Mouse (Mus musculus): ENCODE measurements around the gene Gal3st2b. TPM values are rescaled to one million over a fixed set of nuclear protein-coding genes. Genes with fewer than 3 reads are reported as not detected.
"Not testable (repeated sequence)": the region's sequence is repeated elsewhere in the genome, so short reads cannot be mapped to it uniquely, and the experiment has no call there.

Gene Gal3st2b
- polyA plus RNA-seq, 1 experiment from 2014 or later: not detected

GRCm38 (mm10) chr1:93937807-93938206 is 19.7 kb downstream of the Gal3st2b start:
- 56% methylated on average over 1 of the region's 1 CpGs for WGBS
- not testable (repeated sequence) for DNase-seq (ENCODE audit: low spot score); H3K4me3 ChIP-seq (ENCODE audit: low read depth, low read length); H3K4me2 ChIP-seq (ENCODE audit: low read depth, low read length); H3K27ac ChIP-seq (replicated peaks; ENCODE audit: low read depth, low read length); ATAC-seq (replicated peaks; ENCODE audit: insufficient number of reproducible peaks, low FRiP score, low TSS enrichment, low read depth); H3K27me3 ChIP-seq (ENCODE audit: control insufficient read depth, insufficient read depth, low read length); H3K4me1 ChIP-seq (ENCODE audit: control insufficient read depth, insufficient read depth, low read length); H3K9me3 ChIP-seq (replicated peaks; ENCODE audit: control insufficient read depth, low read length); H3K9ac ChIP-seq (replicated peaks; ENCODE audit: low read length); H3K36me3 ChIP-seq (replicated peaks; ENCODE audit: control insufficient read depth, insufficient read depth, low read depth, low read length)

- H3K4me2 ChIP-seq (ENCODE audit: low read depth, low read length); H3K9me3 ChIP-seq (replicated peaks; ENCODE audit: control insufficient read depth, low read length); ATAC-seq (replicated peaks; ENCODE audit: insufficient number of reproducible peaks, low FRiP score, low TSS enrichment, low read depth); H3K36me3 ChIP-seq (replicated peaks; ENCODE audit: control insufficient read depth, insufficient read depth, low read depth, low read length); DNase-seq (ENCODE audit: low spot score); H3K4me1 ChIP-seq (ENCODE audit: control insufficient read depth, insufficient read depth, low read length); H3K9ac ChIP-seq (replicated peaks; ENCODE audit: low read length); H3K27ac ChIP-seq (replicated peaks; ENCODE audit: low read depth, low read length); H3K27me3 ChIP-seq (ENCODE audit: control insufficient read depth, insufficient read depth, low read length); H3K4me3 ChIP-seq (ENCODE audit: low read depth, low read length): not testable (repeated sequence)
- 90% methylated on average over 7 of the region's 7 CpGs for WGBS
Measured at GRCm38 (mm10) chr1:93938415-93938814, 20.3 kb downstream of the Gal3st2b start.

- not testable (repeated sequence) for H3K4me1 ChIP-seq (ENCODE audit: control insufficient read depth, insufficient read depth, low read length); ATAC-seq (replicated peaks; ENCODE audit: insufficient number of reproducible peaks, low FRiP score, low TSS enrichment, low read depth); H3K27me3 ChIP-seq (ENCODE audit: control insufficient read depth, insufficient read depth, low read length); H3K9ac ChIP-seq (replicated peaks; ENCODE audit: low read length); H3K9me3 ChIP-seq (replicated peaks; ENCODE audit: control insufficient read depth, low read length); H3K36me3 ChIP-seq (replicated peaks; ENCODE audit: control insufficient read depth, insufficient read depth, low read depth, low read length); DNase-seq (ENCODE audit: low spot score); H3K27ac ChIP-seq (replicated peaks; ENCODE audit: low read depth, low read length); H3K4me3 ChIP-seq (ENCODE audit: low read depth, low read length); H3K4me2 ChIP-seq (ENCODE audit: low read depth, low read length)
- WGBS: no CpG with 5 or more reads among the region's 11 CpGs
Measured at GRCm38 (mm10) chr1:93949087-93949486, 31.0 kb downstream of the Gal3st2b start.

GRCm38 (mm10) chr1:93966489-93966888 is 48.4 kb downstream of the Gal3st2b start:
- H3K4me3 ChIP-seq (ENCODE audit: low read depth, low read length); H3K4me2 ChIP-seq (ENCODE audit: low read depth, low read length); H3K27ac ChIP-seq (replicated peaks; ENCODE audit: low read depth, low read length); DNase-seq (ENCODE audit: low spot score); H3K4me1 ChIP-seq (ENCODE audit: control insufficient read depth, insufficient read depth, low read length); H3K36me3 ChIP-seq (replicated peaks; ENCODE audit: control insufficient read depth, insufficient read depth, low read depth, low read length); H3K27me3 ChIP-seq (ENCODE audit: control insufficient read depth, insufficient read depth, low read length); H3K9ac ChIP-seq (replicated peaks; ENCODE audit: low read length); H3K9me3 ChIP-seq (replicated peaks; ENCODE audit: control insufficient read depth, low read length): not testable (repeated sequence)
- no CpG with 5 or more reads among the region's 1 CpGs for WGBS
- 0 out of 2 replicates have a peak, but pooled peaks have one; percentile 23 for ATAC-seq (replicated peaks; ENCODE audit: insufficient number of reproducible peaks, low FRiP score, low TSS enrichment, low read depth)

- not testable (repeated sequence) for H3K9me3 ChIP-seq (replicated peaks; ENCODE audit: control insufficient read depth, low read length); H3K4me3 ChIP-seq (ENCODE audit: low read depth, low read length); H3K9ac ChIP-seq (replicated peaks; ENCODE audit: low read length); H3K27ac ChIP-seq (replicated peaks; ENCODE audit: low read depth, low read length); DNase-seq (ENCODE audit: low spot score); H3K4me1 ChIP-seq (ENCODE audit: control insufficient read depth, insufficient read depth, low read length); ATAC-seq (replicated peaks; ENCODE audit: insufficient number of reproducible peaks, low FRiP score, low TSS enrichment, low read depth); H3K27me3 ChIP-seq (ENCODE audit: control insufficient read depth, insufficient read depth, low read length); H3K36me3 ChIP-seq (replicated peaks; ENCODE audit: control insufficient read depth, insufficient read depth, low read depth, low read length); H3K4me2 ChIP-seq (ENCODE audit: low read depth, low read length)
- WGBS: 35% methylated on average over 2 of the region's 5 CpGs
Measured at GRCm38 (mm10) chr1:93970380-93970779, 52.3 kb downstream of the Gal3st2b start.

GRCm38 (mm10) chr1:93970797-93971196 is 52.7 kb downstream of the Gal3st2b start:
- H3K27ac ChIP-seq (replicated peaks; ENCODE audit: low read depth, low read length); H3K9ac ChIP-seq (replicated peaks; ENCODE audit: low read length); H3K4me3 ChIP-seq (ENCODE audit: low read depth, low read length); H3K27me3 ChIP-seq (ENCODE audit: control insufficient read depth, insufficient read depth, low read length); H3K4me2 ChIP-seq (ENCODE audit: low read depth, low read length); ATAC-seq (replicated peaks; ENCODE audit: insufficient number of reproducible peaks, low FRiP score, low TSS enrichment, low read depth); DNase-seq (ENCODE audit: low spot score); H3K4me1 ChIP-seq (ENCODE audit: control insufficient read depth, insufficient read depth, low read length); H3K9me3 ChIP-seq (replicated peaks; ENCODE audit: control insufficient read depth, low read length); H3K36me3 ChIP-seq (replicated peaks; ENCODE audit: control insufficient read depth, insufficient read depth, low read depth, low read length): not testable (repeated sequence)
- WGBS: no CpG with 5 or more reads among the region's 4 CpGs

- DNase-seq (ENCODE audit: low spot score); H3K4me1 ChIP-seq (ENCODE audit: control insufficient read depth, insufficient read depth, low read length); H3K9me3 ChIP-seq (replicated peaks; ENCODE audit: control insufficient read depth, low read length); H3K4me3 ChIP-seq (ENCODE audit: low read depth, low read length); H3K4me2 ChIP-seq (ENCODE audit: low read depth, low read length); H3K36me3 ChIP-seq (replicated peaks; ENCODE audit: control insufficient read depth, insufficient read depth, low read depth, low read length); H3K9ac ChIP-seq (replicated peaks; ENCODE audit: low read length); ATAC-seq (replicated peaks; ENCODE audit: insufficient number of reproducible peaks, low FRiP score, low TSS enrichment, low read depth); H3K27ac ChIP-seq (replicated peaks; ENCODE audit: low read depth, low read length); H3K27me3 ChIP-seq (ENCODE audit: control insufficient read depth, insufficient read depth, low read length): not testable (repeated sequence)
- WGBS: 40% methylated on average over 1 of the region's 4 CpGs
Measured at GRCm38 (mm10) chr1:93975764-93976163, 57.7 kb downstream of the Gal3st2b start.

GRCm38 (mm10) chr1:93978287-93978686 is 60.2 kb downstream of the Gal3st2b start:
- H3K4me2 ChIP-seq (ENCODE audit: low read depth, low read length); H3K4me1 ChIP-seq (ENCODE audit: control insufficient read depth, insufficient read depth, low read length); H3K27me3 ChIP-seq (ENCODE audit: control insufficient read depth, insufficient read depth, low read length); ATAC-seq (replicated peaks; ENCODE audit: insufficient number of reproducible peaks, low FRiP score, low TSS enrichment, low read depth); DNase-seq (ENCODE audit: low spot score); H3K9me3 ChIP-seq (replicated peaks; ENCODE audit: control insufficient read depth, low read length); H3K9ac ChIP-seq (replicated peaks; ENCODE audit: low read length); H3K36me3 ChIP-seq (replicated peaks; ENCODE audit: control insufficient read depth, insufficient read depth, low read depth, low read length); H3K4me3 ChIP-seq (ENCODE audit: low read depth, low read length); H3K27ac ChIP-seq (replicated peaks; ENCODE audit: low read depth, low read length): not testable (repeated sequence)
- WGBS: no CpG with 5 or more reads among the region's 7 CpGs
